Mouse (Mus musculus) limb, embryonic 14.5 days (tissue): ENCODE measurements around the gene Ccl26. TPM values are rescaled to one million over a fixed set of nuclear protein-coding genes. Genes with fewer than 3 reads are reported as not detected.
A peak's percentile ranks its signal among the peaks of the same experiment; 100 is the strongest.

Source experiments
- ATAC-seq: fragments of 200-750 bp; cut with Nextera tagmentation; 2 replicates; pipeline ENCODE4 v1.8.0; 2017; ENCODE audit warnings: low read depth, moderate number of reproducible peaks, moderate TSS enrichment; ENCODE audit not compliant: low FRiP score
- DNase-seq: peaks from one replicate; pipeline ENCODE4 v3.0.0-alpha.2; 2015; ENCODE audit warnings: low spot score
- H3K27ac ChIP-seq: fragments of 300-500 bp; sonication (generic); replicated peaks from 2 replicates; pipeline ENCODE4 v1.5.1; 2014; ENCODE audit warnings: low read depth, mild to moderate bottlenecking, low read length, moderate library complexity, mixed read lengths
- H3K27me3 ChIP-seq: fragments of 300-500 bp; sonication (generic); 2 replicates; pipeline ENCODE4 v1.6.1; 2014; ENCODE audit warnings: low read length, mixed read lengths; ENCODE audit not compliant: control insufficient read depth, insufficient read depth
- H3K36me3 ChIP-seq: fragments of 300-500 bp; sonication (generic); 2 replicates; pipeline ENCODE4 v1.6.1; 2014; ENCODE audit warnings: mild to moderate bottlenecking, low read length, moderate library complexity, mixed read lengths; ENCODE audit not compliant: control insufficient read depth, insufficient read depth
- H3K4me1 ChIP-seq: fragments of 300-500 bp; sonication (generic); 2 replicates; pipeline ENCODE4 v1.6.1; 2014; ENCODE audit warnings: antibody characterized with exemption, low read length, mixed read lengths; ENCODE audit not compliant: control insufficient read depth, insufficient read depth
- H3K4me2 ChIP-seq: fragments of 300-500 bp; sonication (generic); replicated peaks from 2 replicates; pipeline ENCODE4 v1.6.1; 2014; ENCODE audit warnings: low read depth, mild to moderate bottlenecking, low read length, moderate library complexity; ENCODE audit not compliant: severe bottlenecking
- H3K4me3 ChIP-seq: fragments of 300-500 bp; sonication (generic); replicated peaks from 2 replicates; pipeline ENCODE4 v1.5.1; 2014; ENCODE audit warnings: low read length
- H3K9ac ChIP-seq: fragments of 300-500 bp; sonication (generic); 2 replicates; pipeline ENCODE4 v1.6.1; 2014; ENCODE audit warnings: mild to moderate bottlenecking, low read depth, low read length, moderate library complexity; ENCODE audit not compliant: severe bottlenecking
- H3K9me3 ChIP-seq: fragments of 300-500 bp; sonication (generic); 2 replicates; pipeline ENCODE4 v1.6.1; 2016; ENCODE audit warnings: low read length; ENCODE audit not compliant: control insufficient read depth
- POLR2A ChIP-seq: fragments of 200-500 bp; IDR thresholded peaks from 2 replicates; pipeline ENCODE4 v1.8.0; 2012; ENCODE audit warnings: inconsistent platforms, mild to moderate bottlenecking, moderate library complexity, borderline replicate concordance; ENCODE audit not compliant: insufficient read depth, insufficient read length; ENCODE audit errors: extremely low read depth
- WGBS: fragments of 180-500 bp; shearing (Covaris S2); extraction: QIAGEN DNeasy Blood & Tissue Kit; methylation state at CpG from one replicate; pipeline ENCODE4 v1.1.7; 2014; 5-methylcytosine and 5-hydroxymethylcytosine counted together
- polyA plus RNA-seq, 2 experiments: library from polyadenylated mRNA; depleted of rRNA in 1 of 2; stranded (reverse) in 1 of 2; unstranded in 1 of 2; fragments of >200 nt; fragmentation: Nextera tagmentation in 1 of 2; extraction: Ambion mirVana in 1 of 2; gene quantifications; 2 replicates each; pipeline versions ENCODE4 v1.2.1 to v1.2.3; 2012 to 2014

The Ccl26 gene
- polyA plus RNA-seq, 2 experiments: not detected

DNA sequence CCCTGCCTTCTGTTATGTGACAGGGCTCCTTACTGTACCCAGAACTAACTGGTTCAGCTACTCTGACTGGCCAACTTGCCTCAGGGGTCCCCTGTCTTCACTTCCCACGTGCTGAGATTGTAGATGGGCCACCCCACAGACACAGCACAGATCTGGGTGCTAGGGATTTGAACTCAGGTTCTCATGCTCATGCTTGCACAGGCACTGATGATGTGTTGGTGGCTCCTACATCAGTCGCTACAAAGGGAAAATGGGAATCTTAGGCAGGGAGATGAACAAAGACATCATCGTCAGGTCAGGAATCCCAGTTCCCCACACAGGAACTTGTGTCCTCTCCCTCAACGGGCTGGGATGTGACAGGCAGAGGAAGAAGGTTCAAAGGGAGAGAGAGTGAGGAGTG is 12.7 kb upstream of the Ccl26 start:
- Histone ChIP-seq H3K4me2 (no peak overlapping the region), H3K4me1 (no peaks in the 10 kb centered on the region), H3K27ac (no peak overlapping the region), H3K9ac (no peak overlapping the region), H3K4me3 (no peak overlapping the region), H3K27me3 (no peaks in the 10 kb centered on the region), H3K9me3 (no peaks in the 10 kb centered on the region), H3K36me3 (no peaks in the 10 kb centered on the region)
- TF ChIP-seq POLR2A: no peak
- WGBS: 50% methylated on average over 4 of the region's 4 CpGs
- DNase-seq (no peak), ATAC-seq (no peak)

DNA sequence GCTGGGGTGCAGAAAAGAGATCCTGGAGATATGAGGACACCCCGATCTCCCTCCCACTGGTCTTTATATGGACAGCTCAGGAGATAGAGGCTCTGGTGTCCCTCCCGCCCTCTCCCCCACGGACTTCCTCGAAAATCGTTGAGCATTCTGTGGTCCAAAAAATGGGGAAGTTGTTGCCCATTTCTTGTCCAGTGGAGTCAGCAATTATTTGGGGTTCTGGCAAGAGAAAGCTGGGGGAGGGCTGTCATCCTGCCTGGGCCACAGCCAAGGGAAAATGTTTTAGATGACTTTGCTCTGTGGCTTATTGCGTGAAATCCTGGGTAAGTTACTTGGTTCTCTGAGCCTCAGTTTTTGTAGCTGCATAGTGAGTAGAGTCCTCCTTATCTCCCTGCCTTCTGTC is 9.6 kb upstream of the Ccl26 start, which contains the start of gene Ccl24:
TSS of gene Ccl24 (minus strand) at position 44 of the 400 bp plus-strand sequence.
- Histone ChIP-seq H3K9ac (no peak within 1 kb of the TSS), H3K27me3 (no peaks in the 10 kb centered on the region), H3K4me3 (no peak within 1 kb of the TSS), H3K27ac (no peak within 1 kb of the TSS), H3K4me2 (no peak within 1 kb of the TSS), H3K36me3 (no peaks in the 10 kb centered on the region), H3K4me1 (no peaks in the 10 kb centered on the region), H3K9me3 (no peaks in the 10 kb centered on the region)
- 89% methylated on average over 6 of the region's 6 CpGs for WGBS
- no peak for TF ChIP-seq POLR2A
- ATAC-seq (no peak), DNase-seq (no peak)

DNA sequence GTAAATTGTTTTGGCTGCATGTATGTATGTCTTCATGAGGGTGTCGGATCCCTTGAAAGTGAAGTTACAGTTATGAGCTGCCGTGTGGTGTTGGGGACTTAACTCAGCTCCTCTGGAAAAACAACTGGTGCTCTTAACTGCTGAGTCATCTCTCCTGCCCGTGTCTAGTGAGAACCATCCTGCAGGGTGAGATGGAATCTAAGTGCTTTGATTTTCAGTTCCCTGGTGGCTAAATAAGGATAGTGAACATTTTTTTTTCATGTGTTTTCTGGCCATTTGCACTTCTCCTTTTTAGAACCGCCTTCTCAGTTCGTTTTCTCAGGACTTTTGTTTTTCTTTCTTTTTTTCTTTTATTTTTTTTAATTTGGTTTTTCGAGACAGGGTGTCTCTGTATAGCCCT is 5.3 kb upstream of the Ccl26 start:
- ATAC-seq (no peak), DNase-seq (no peak)
- H3K4me2 ChIP-seq: no peak overlapping the region
- no peak overlapping the region for H3K9ac ChIP-seq
- no peak for TF ChIP-seq POLR2A
- H3K9me3 ChIP-seq: no peaks in the 10 kb centered on the region
- no peaks in the 10 kb centered on the region for H3K36me3 ChIP-seq
- no peaks in the 10 kb centered on the region for H3K27me3 ChIP-seq
- 62% methylated on average over 6 of the region's 6 CpGs for WGBS
- no peaks in the 10 kb centered on the region for H3K4me1 ChIP-seq
- H3K4me3 ChIP-seq: no peak overlapping the region
- no peak overlapping the region for H3K27ac ChIP-seq

DNA sequence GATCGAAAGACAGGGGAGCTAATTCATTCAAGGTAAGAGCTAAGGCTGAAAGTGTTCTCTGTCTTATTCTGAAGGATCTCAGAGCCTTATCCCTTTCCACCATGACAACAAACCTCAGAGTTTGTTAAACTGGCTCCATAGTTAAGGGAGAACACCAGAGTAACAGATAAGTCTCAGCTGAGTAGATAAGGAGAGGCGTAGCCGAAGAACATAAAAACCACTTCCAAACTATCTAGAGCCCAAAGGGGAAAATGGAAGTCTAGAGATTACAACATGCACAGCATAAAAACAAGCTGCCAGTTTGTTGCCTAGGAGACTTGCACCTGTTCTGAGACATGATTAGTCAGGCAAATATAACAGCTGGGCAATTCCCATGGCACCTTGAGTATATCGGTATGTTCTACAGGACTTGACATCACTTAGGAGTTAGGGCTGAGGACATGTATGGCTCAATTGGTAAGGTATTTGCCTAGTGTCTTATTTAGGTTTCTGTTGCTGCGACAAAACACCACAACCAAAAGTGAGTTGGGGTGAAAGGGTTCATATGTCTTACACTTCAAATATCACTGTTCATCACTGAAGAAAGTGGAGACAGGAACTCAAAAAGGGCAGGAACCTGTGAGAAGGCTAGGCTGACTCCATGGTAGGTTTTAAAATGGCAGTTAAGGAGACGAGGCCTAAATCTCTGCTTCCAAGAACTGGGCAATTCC is 4.3 kb upstream of the Ccl26 start:
- Histone ChIP-seq H3K4me3 (no peak overlapping the region), H3K27ac (no peak overlapping the region), H3K27me3 (no peaks in the 10 kb centered on the region), H3K9ac (no peak overlapping the region), H3K4me2 (no peak overlapping the region), H3K9me3 (no peaks in the 10 kb centered on the region), H3K4me1 (no peaks in the 10 kb centered on the region), H3K36me3 (no peaks in the 10 kb centered on the region)
- 87% methylated on average over 6 of the region's 6 CpGs for WGBS
- TF ChIP-seq POLR2A: no peak
- ATAC-seq (no peak), DNase-seq (no peak)

DNA sequence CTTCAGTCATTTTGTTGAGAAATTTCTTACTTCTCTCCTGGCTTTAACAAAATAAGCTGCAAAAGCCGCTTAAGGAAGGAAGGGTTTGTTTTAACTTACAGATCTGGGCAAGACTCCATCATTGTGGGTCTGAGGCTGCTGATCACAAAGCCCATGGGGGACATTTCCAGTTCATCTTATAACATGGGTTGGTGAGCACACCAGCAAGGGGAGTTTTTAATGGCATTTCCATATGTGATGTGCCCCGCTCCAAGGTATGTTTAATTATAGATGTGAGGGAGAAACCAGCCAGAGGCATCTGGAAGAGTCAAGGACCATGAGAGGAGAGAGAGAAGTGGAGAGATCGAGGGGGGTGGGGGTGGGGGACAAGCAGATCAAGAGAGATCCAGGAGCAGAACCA is 5.7 kb downstream of the Ccl26 start:
- Histone ChIP-seq H3K4me2 (no peak overlapping the region), H3K9me3 (no peaks in the 10 kb centered on the region), H3K27ac (no peak overlapping the region), H3K4me1 (peaks cover 11% of the 10 kb centered on the region; the same call in 1 of the 2 replicates), H3K36me3 (no peaks in the 10 kb centered on the region), H3K9ac (no peak overlapping the region), H3K4me3 (no peak overlapping the region), H3K27me3 (no peaks in the 10 kb centered on the region)
- WGBS: 48% methylated on average over 3 of the region's 3 CpGs
- ATAC-seq (peak; percentile 47; the same call in 1 of the 2 replicates), DNase-seq (peak; percentile 53)
- TF ChIP-seq POLR2A: no peak
